Mouse (Mus musculus): ENCODE data around the gene Dctn2. TPM values are rescaled to one million over a fixed set of nuclear protein-coding genes. Genes with fewer than 3 reads are reported as not detected.

The Dctn2 gene
- polyA plus RNA-seq, 1 experiment from 2014 or later: 170 TPM

- 74% methylated on average over 12 of the region's 12 CpGs for WGBS
- Histone ChIP-seq H3K36me3 (ENCODE audit: control insufficient read depth, insufficient read depth, low read length) (no peaks in the 10 kb centered on the region), H3K9ac (ENCODE audit: low read depth, low read length) (no peak overlapping the region), H3K27me3 (replicated peaks; ENCODE audit: control insufficient read depth, insufficient read depth, low read length) (0 out of 2 replicates have a peak, but pooled peaks cover 2% of the 10 kb centered on the region), H3K4me2 (ENCODE audit: low read depth, low read length) (no peak overlapping the region), H3K4me3 (ENCODE audit: low read length) (no peak overlapping the region), H3K4me1 (ENCODE audit: control insufficient read depth, insufficient read depth, low read length) (no peaks in the 10 kb centered on the region), H3K9me3 (ENCODE audit: control insufficient read depth, low read length) (no peaks in the 10 kb centered on the region), H3K27ac (ENCODE audit: low read length) (no peak overlapping the region)
- ATAC-seq: no peak
These were observed 35.5 kb upstream of the Dctn2 start for GRCm38 (mm10) chr10:127230693-127231092.

- H3K4me3 ChIP-seq (ENCODE audit: low read length): no peak overlapping the region
- 80% methylated on average over 14 of the region's 14 CpGs for WGBS
- no peak for ATAC-seq
- H3K4me2 ChIP-seq (ENCODE audit: low read depth, low read length): no peak overlapping the region
- no peak overlapping the region for H3K27ac ChIP-seq (ENCODE audit: low read length)
- no peaks in the 10 kb centered on the region for H3K36me3 ChIP-seq (ENCODE audit: control insufficient read depth, insufficient read depth, low read length)
- no peak overlapping the region for H3K9ac ChIP-seq (ENCODE audit: low read depth, low read length)
- H3K27me3 ChIP-seq (replicated peaks; ENCODE audit: control insufficient read depth, insufficient read depth, low read length): 0 out of 2 replicates have a peak, but pooled peaks cover 2% of the 10 kb centered on the region
- H3K9me3 ChIP-seq (ENCODE audit: control insufficient read depth, low read length): no peaks in the 10 kb centered on the region
- no peaks in the 10 kb centered on the region for H3K4me1 ChIP-seq (ENCODE audit: control insufficient read depth, insufficient read depth, low read length)
These were observed 34.4 kb upstream of the Dctn2 start for GRCm38 (mm10) chr10:127231741-127232140.

GRCm38 (mm10) chr10:127233141-127233540 is 33.0 kb upstream of the Dctn2 start:
- Histone ChIP-seq H3K36me3 (ENCODE audit: control insufficient read depth, insufficient read depth, low read length) (no peaks in the 10 kb centered on the region), H3K4me2 (ENCODE audit: low read depth, low read length) (no peak overlapping the region), H3K9ac (ENCODE audit: low read depth, low read length) (no peak overlapping the region), H3K4me1 (ENCODE audit: control insufficient read depth, insufficient read depth, low read length) (no peaks in the 10 kb centered on the region), H3K9me3 (ENCODE audit: control insufficient read depth, low read length) (no peaks in the 10 kb centered on the region), H3K27me3 (replicated peaks; ENCODE audit: control insufficient read depth, insufficient read depth, low read length) (0 out of 2 replicates have a peak, but pooled peaks cover 2% of the 10 kb centered on the region), H3K27ac (ENCODE audit: low read length) (no peak overlapping the region), H3K4me3 (ENCODE audit: low read length) (no peak overlapping the region)
- peak; percentile 23; the same call in 1 of the 2 replicates for ATAC-seq
- WGBS: 83% methylated on average over 9 of the region's 9 CpGs

DNA sequence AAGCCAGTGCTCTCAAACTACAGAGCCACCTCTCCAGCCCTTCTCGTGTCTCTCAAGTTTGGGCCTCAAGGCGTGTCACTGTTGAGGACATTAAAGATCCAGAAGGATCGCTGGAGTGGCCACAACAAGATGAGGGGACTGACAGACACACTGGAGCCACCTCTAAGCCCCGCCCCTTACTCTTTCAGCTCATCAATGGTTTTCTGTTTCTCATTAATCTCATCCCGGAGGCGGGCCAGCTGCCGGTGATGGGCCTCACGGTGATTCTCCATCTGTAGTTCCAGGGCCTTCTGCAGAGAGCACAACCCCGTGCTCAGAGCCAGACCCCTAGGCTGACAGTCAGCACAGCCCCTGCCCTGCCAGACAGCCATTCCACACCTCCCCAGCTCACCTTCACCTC is 29.6 kb upstream of the Dctn2 start:
- no peak overlapping the region for H3K4me2 ChIP-seq (ENCODE audit: low read depth, low read length)
- H3K4me1 ChIP-seq (ENCODE audit: control insufficient read depth, insufficient read depth, low read length): no peaks in the 10 kb centered on the region
- H3K9me3 ChIP-seq (ENCODE audit: control insufficient read depth, low read length): no peaks in the 10 kb centered on the region
- no peaks in the 10 kb centered on the region for H3K36me3 ChIP-seq (ENCODE audit: control insufficient read depth, insufficient read depth, low read length)
- no peaks in the 10 kb centered on the region for H3K27me3 ChIP-seq (replicated peaks; ENCODE audit: control insufficient read depth, insufficient read depth, low read length)
- no peak overlapping the region for H3K4me3 ChIP-seq (ENCODE audit: low read length)
- 42% methylated on average over 9 of the region's 9 CpGs for WGBS
- no peak overlapping the region for H3K9ac ChIP-seq (ENCODE audit: low read depth, low read length)
- no peak overlapping the region for H3K27ac ChIP-seq (ENCODE audit: low read length)
- ATAC-seq: no peak

- H3K4me3 ChIP-seq (ENCODE audit: low read length): no peak overlapping the region
- no peak overlapping the region for H3K27ac ChIP-seq (ENCODE audit: low read length)
- H3K4me1 ChIP-seq (ENCODE audit: control insufficient read depth, insufficient read depth, low read length): no peaks in the 10 kb centered on the region
- no peaks in the 10 kb centered on the region for H3K9me3 ChIP-seq (ENCODE audit: control insufficient read depth, low read length)
- no peaks in the 10 kb centered on the region for H3K27me3 ChIP-seq (replicated peaks; ENCODE audit: control insufficient read depth, insufficient read depth, low read length)
- no peak overlapping the region for H3K4me2 ChIP-seq (ENCODE audit: low read depth, low read length)
- no peak for ATAC-seq
- 72% methylated on average over 18 of the region's 18 CpGs for WGBS
- H3K9ac ChIP-seq (ENCODE audit: low read depth, low read length): no peak overlapping the region
- H3K36me3 ChIP-seq (ENCODE audit: control insufficient read depth, insufficient read depth, low read length): no peaks in the 10 kb centered on the region
These were observed 27.8 kb upstream of the Dctn2 start for GRCm38 (mm10) chr10:127238241-127238824.

GRCm38 (mm10) chr10:127250810-127251209 is 15.4 kb upstream of the Dctn2 start:
- H3K27me3 ChIP-seq (replicated peaks; ENCODE audit: control insufficient read depth, insufficient read depth, low read length): no peaks in the 10 kb centered on the region
- no peak overlapping the region for H3K4me3 ChIP-seq (ENCODE audit: low read length)
- 83% methylated on average over 5 of the region's 5 CpGs for WGBS
- no peaks in the 10 kb centered on the region for H3K4me1 ChIP-seq (ENCODE audit: control insufficient read depth, insufficient read depth, low read length)
- H3K36me3 ChIP-seq (ENCODE audit: control insufficient read depth, insufficient read depth, low read length): no peaks in the 10 kb centered on the region
- H3K9ac ChIP-seq (ENCODE audit: low read depth, low read length): no peak overlapping the region
- ATAC-seq: no peak
- H3K27ac ChIP-seq (ENCODE audit: low read length): no peak overlapping the region
- no peak overlapping the region for H3K4me2 ChIP-seq (ENCODE audit: low read depth, low read length)
- H3K9me3 ChIP-seq (ENCODE audit: control insufficient read depth, low read length): no peaks in the 10 kb centered on the region

- ATAC-seq: peak; percentile 84
- 20% methylated on average over 14 of the region's 14 CpGs for WGBS
- H3K4me1 ChIP-seq (ENCODE audit: control insufficient read depth, insufficient read depth, low read length): no peaks in the 10 kb centered on the region
- H3K4me2 ChIP-seq (ENCODE audit: low read depth, low read length): no peak overlapping the region
- H3K9me3 ChIP-seq (ENCODE audit: control insufficient read depth, low read length): no peaks in the 10 kb centered on the region
- no peaks in the 10 kb centered on the region for H3K27me3 ChIP-seq (replicated peaks; ENCODE audit: control insufficient read depth, insufficient read depth, low read length)
- H3K27ac ChIP-seq (ENCODE audit: low read length): no peak overlapping the region
- H3K36me3 ChIP-seq (ENCODE audit: control insufficient read depth, insufficient read depth, low read length): no peaks in the 10 kb centered on the region
- no peak overlapping the region for H3K9ac ChIP-seq (ENCODE audit: low read depth, low read length)
- H3K4me3 ChIP-seq (ENCODE audit: low read length): no peak overlapping the region
These were observed 10.4 kb upstream of the Dctn2 start for GRCm38 (mm10) chr10:127255625-127256345.

DNA sequence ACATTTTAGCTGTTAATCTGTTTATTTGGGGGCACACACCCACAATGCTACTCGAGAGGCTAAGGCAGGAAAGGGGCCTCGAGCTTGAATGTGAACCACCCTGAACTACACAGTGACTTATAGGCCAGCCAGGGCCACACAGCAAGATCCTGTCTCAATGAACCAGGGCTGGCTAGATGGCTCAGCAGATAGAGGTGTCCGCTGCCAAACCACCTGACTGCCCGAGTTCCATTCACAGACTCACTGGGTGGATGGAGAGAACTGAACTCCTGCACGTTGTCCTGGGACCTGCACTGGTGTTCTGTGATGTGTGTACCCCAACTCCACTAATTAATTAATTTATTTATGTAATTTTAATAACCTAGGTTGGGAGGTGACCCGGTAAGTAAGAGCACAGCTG is 8.4 kb upstream of the Dctn2 start:
- H3K36me3 ChIP-seq (ENCODE audit: control insufficient read depth, insufficient read depth, low read length): no peaks in the 10 kb centered on the region
- H3K9me3 ChIP-seq (ENCODE audit: control insufficient read depth, low read length): no peaks in the 10 kb centered on the region
- H3K4me1 ChIP-seq (ENCODE audit: control insufficient read depth, insufficient read depth, low read length): peaks cover 5% of the 10 kb centered on the region; the same call in 1 of the 2 replicates
- 75% methylated on average over 6 of the region's 6 CpGs for WGBS
- H3K9ac ChIP-seq (ENCODE audit: low read depth, low read length): no peak overlapping the region
- no peak overlapping the region for H3K27ac ChIP-seq (ENCODE audit: low read length)
- H3K4me3 ChIP-seq (ENCODE audit: low read length): no peak overlapping the region
- no peak for ATAC-seq
- peaks cover 5% of the 10 kb centered on the region for H3K27me3 ChIP-seq (replicated peaks; ENCODE audit: control insufficient read depth, insufficient read depth, low read length)
- no peak overlapping the region for H3K4me2 ChIP-seq (ENCODE audit: low read depth, low read length)

DNA sequence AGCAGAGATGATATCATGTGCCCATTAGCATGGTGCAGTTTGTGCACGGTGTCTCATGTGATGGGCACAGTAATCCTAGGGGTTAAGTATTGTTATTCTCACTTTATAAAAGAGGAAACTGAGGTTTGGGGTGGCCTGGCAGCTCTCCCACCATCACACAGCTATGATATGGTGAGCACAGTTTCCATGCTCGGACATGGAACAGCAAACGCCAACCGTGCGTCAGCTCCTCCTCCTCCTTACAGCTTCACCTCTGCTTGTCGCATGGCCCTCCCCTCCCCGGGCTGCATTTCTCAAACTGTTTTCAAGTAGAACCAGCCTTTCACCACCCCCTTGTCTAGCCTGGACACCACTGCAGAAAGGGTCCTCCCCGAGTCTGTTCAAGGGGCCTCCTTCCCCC is 7.7 kb upstream of the Dctn2 start:
- Histone ChIP-seq H3K27ac (ENCODE audit: low read length) (no peak overlapping the region), H3K9me3 (ENCODE audit: control insufficient read depth, low read length) (no peaks in the 10 kb centered on the region), H3K4me1 (ENCODE audit: control insufficient read depth, insufficient read depth, low read length) (peaks cover 5% of the 10 kb centered on the region; the same call in 1 of the 2 replicates), H3K36me3 (ENCODE audit: control insufficient read depth, insufficient read depth, low read length) (no peaks in the 10 kb centered on the region), H3K4me2 (ENCODE audit: low read depth, low read length) (no peak overlapping the region), H3K27me3 (replicated peaks; ENCODE audit: control insufficient read depth, insufficient read depth, low read length) (peaks cover 5% of the 10 kb centered on the region), H3K9ac (ENCODE audit: low read depth, low read length) (no peak overlapping the region), H3K4me3 (ENCODE audit: low read length) (no peak overlapping the region)
- no peak for ATAC-seq
- 74% methylated on average over 8 of the region's 8 CpGs for WGBS
